19 mouse cellular contexts compared by ENCODE assay signal in the genomic region with DNA sequence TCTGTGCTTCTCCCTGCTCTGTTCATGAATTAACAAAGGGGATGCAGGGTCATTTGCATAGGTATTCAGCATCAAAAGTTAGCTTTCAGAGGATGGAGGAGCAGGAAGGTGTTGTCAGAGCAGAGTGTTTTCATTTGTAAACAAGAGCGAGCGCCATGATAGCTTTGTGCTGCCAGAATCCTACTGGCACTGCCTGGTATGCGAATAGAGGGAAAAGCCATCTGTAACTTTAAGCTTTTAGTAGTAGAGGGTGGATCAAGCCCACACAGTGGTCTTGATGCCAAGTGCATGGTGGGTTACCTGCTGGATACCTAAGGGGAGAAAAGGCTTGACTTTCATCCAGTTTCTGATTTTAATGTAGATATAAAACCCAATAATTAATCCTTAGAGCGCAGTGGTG. TPM values are rescaled to one million over a fixed set of nuclear protein-coding genes. Genes with fewer than 3 reads are reported as not detected.
DNase-seq lines count a peak whose midpoint lies in the region; ATAC-seq and TF ChIP-seq lines count a peak whose summit lies in the region.
"Had no signal": no experiment of that assay in that cellular context is flagged by ENCODE, and none has a peak within 500 bp of the region (broad histone marks: within the 10 kb centered on the region; RNA-seq: fewer than 3 reads in every experiment).

No protein-coding gene starts in this region.

- H3K4me3 ChIP-seq in forebrain, embryonic 15.5 days = no peak overlapping the region
- H3K4me3 ChIP-seq in forebrain, embryonic 13.5 days = no peak overlapping the region
- H3K4me3 ChIP-seq: embryonic facial prominence, embryonic 13.5 days; heart, embryonic 12.5 days; hindbrain, embryonic 15.5 days had no signal

- ATAC-seq in forebrain, embryonic 15.5 days (replicated peaks) = 0 out of 2 replicates have a peak, but pooled peaks have one; percentile 38
- ATAC-seq in forebrain, embryonic 13.5 days = no peak
- ATAC-seq: CD4-positive, CD25-positive, alpha-beta regulatory T cell, adult 4 months; intestine, embryonic 16.5 days had no signal

- no peak overlapping the region for H3K9ac ChIP-seq in forebrain, embryonic 15.5 days (replicated peaks)
- no peak overlapping the region for H3K9ac ChIP-seq in forebrain, embryonic 13.5 days
- H3K9ac ChIP-seq: embryonic facial prominence, embryonic 13.5 days; heart, embryonic 12.5 days; hindbrain, embryonic 15.5 days had no signal

- no peaks in the 10 kb centered on the region for H3K9me3 ChIP-seq in forebrain, embryonic 15.5 days
- no peaks in the 10 kb centered on the region for H3K9me3 ChIP-seq in forebrain, embryonic 13.5 days (replicated peaks)
- H3K9me3 ChIP-seq: embryonic facial prominence, embryonic 13.5 days; heart, embryonic 12.5 days; hindbrain, embryonic 15.5 days had no signal

- 0 out of 2 replicates have a peak, but pooled peaks cover 6% of the 10 kb centered on the region for H3K4me1 ChIP-seq in forebrain, embryonic 15.5 days
- H3K4me1 ChIP-seq in forebrain, embryonic 13.5 days = no peaks in the 10 kb centered on the region
- H3K4me1 ChIP-seq: embryonic facial prominence, embryonic 13.5 days; heart, embryonic 12.5 days; hindbrain, embryonic 15.5 days had no signal

- no peaks in the 10 kb centered on the region for H3K27me3 ChIP-seq in forebrain, embryonic 15.5 days
- H3K27me3 ChIP-seq in forebrain, embryonic 13.5 days = no peaks in the 10 kb centered on the region
- H3K27me3 ChIP-seq: embryonic facial prominence, embryonic 13.5 days; heart, embryonic 12.5 days; hindbrain, embryonic 15.5 days had no signal

- WGBS in forebrain, embryonic 15.5 days = 57% methylated on average over 4 of the region's 4 CpGs
- WGBS in forebrain, embryonic 13.5 days = 61% methylated on average over 4 of the region's 4 CpGs

- peak; percentile 64 to 68 for DNase-seq in cerebellum, postnatal 10 days
- no peak for DNase-seq in cerebellum, postnatal 4 days (ENCODE audit: low spot score in 2 of 2)
- peak; percentile 23 to 37 for DNase-seq in layer of hippocampus, postnatal 10 days (ENCODE audit: low spot score in 2 of 2)
- no peak for DNase-seq in layer of hippocampus, postnatal 36 days
- DNase-seq in brain, embryonic 14.5 days (ENCODE audit: low read depth) = peak; percentile 34
- no peak for DNase-seq in kidney, adult 9 months
- DNase-seq: adrenal gland, adult 2 months; adrenal gland, postnatal 25 days; B cell, adult 2 months; gastrocnemius, postnatal 14 days; heart, postnatal 36 days; kidney, adult 8-10 months had no signal

- no peaks in the 10 kb centered on the region for H3K36me3 ChIP-seq in forebrain, embryonic 15.5 days
- no peaks in the 10 kb centered on the region for H3K36me3 ChIP-seq in forebrain, embryonic 13.5 days (ENCODE audit: poor library complexity, severe bottlenecking)
- H3K36me3 ChIP-seq: embryonic facial prominence, embryonic 13.5 days; heart, embryonic 12.5 days; hindbrain, embryonic 15.5 days had no signal

- TF ChIP-seq CTCF in brain, embryonic 14.5 days (IDR thresholded peaks at IDR 0.05; ENCODE audit: borderline replicate concordance, extremely low read depth, insufficient read depth, insufficient read length) = no peak

- TF ChIP-seq POLR2A in brain, embryonic 14.5 days (IDR thresholded peaks at IDR 0.05; ENCODE audit: borderline replicate concordance, extremely low read depth, insufficient read depth, insufficient read length, poor library complexity, severe bottlenecking) = no peak

- no peak overlapping the region for H3K27ac ChIP-seq in forebrain, embryonic 15.5 days (replicated peaks)
- H3K27ac ChIP-seq in forebrain, embryonic 13.5 days = no peak overlapping the region
- H3K27ac ChIP-seq: embryonic facial prominence, embryonic 13.5 days; hindbrain, embryonic 15.5 days had no signal

- H3K4me2 ChIP-seq in forebrain, embryonic 15.5 days (replicated peaks) = no peak overlapping the region
- no peak overlapping the region for H3K4me2 ChIP-seq in forebrain, embryonic 13.5 days
- H3K4me2 ChIP-seq: embryonic facial prominence, embryonic 13.5 days; heart, embryonic 12.5 days; hindbrain, embryonic 15.5 days had no signal

RNA-seq across cellular contexts. Expression of gene Esr1, which starts 40.1 kb away (rescaled TPM):
- polyA plus RNA-seq in forebrain, embryonic 15.5 days (2015; fragmentation: Nextera tagmentation; extraction: Ambion mirVana) = 0.15 and 0.25 TPM in 2 replicates
- polyA plus RNA-seq in forebrain, embryonic 13.5 days (2015; fragmentation: Nextera tagmentation; extraction: Ambion mirVana) = 0.04 TPM in 1 of 2 replicates, not detected in the other
- total RNA-seq in layer of hippocampus, postnatal 10 days (2021) = 1 to 10 TPM; 1.1 to 2.2 TPM
- total RNA-seq in layer of hippocampus, postnatal 36 days (2021) = 1 to 10 TPM; 2.3 to 2.7 TPM
- polyA plus RNA-seq in brain, embryonic 14.5 days (2012; rRNA removed) = 0.09 and 0.19 TPM in 2 replicates

Comparison
In these comparisons a context has a peak if more than half of its experiments do, and no peak if none do; other contexts are left out.
1. DNase-seq: peak in cerebellum, postnatal 10 days (2 of 2), layer of hippocampus, postnatal 10 days (2 of 2) and brain, embryonic 14.5 days (single experiment); none in cerebellum, postnatal 4 days (0 of 2), layer of hippocampus, postnatal 36 days (0 of 2) and kidney, adult 9 months (single experiment).